Mouse (Mus musculus) brown adipose tissue, adult 24 weeks (tissue): ENCODE measurements around the gene Abt1. TPM values are rescaled to one million over a fixed set of nuclear protein-coding genes. Genes with fewer than 3 reads are reported as not detected.
A peak's percentile ranks its signal among the peaks of the same experiment; 100 is the strongest.

ENCODE experiments used
- H3K27ac ChIP-seq: fragments of 200-500 bp; replicated peaks from 2 replicates; pipeline ENCODE4 v1.5.1; 2012; ENCODE audit warnings: low read depth, mild to moderate bottlenecking, low read length
- H3K4me1 ChIP-seq: fragments of 200-500 bp; 2 replicates; pipeline ENCODE4 v1.6.1; 2012; ENCODE audit warnings: low read length, mixed read lengths; ENCODE audit not compliant: control insufficient read depth, insufficient read depth, insufficient read length
- H3K4me3 ChIP-seq: fragments of 200-500 bp; 2 replicates; pipeline ENCODE4 v1.5.1; 2012; ENCODE audit warnings: low read depth, mild to moderate bottlenecking, low read length, moderate library complexity; ENCODE audit not compliant: insufficient read depth
- polyA plus RNA-seq: library from polyadenylated mRNA; stranded (reverse); fragments of >200 nt; gene quantifications from 2 replicates; pipeline ENCODE4 v1.2.4, GENCODE M21; 2012; ENCODE audit not compliant: missing spikeins, insufficient read depth, insufficient read length

The Abt1 gene
- polyA plus RNA-seq, 1 experiment, result 5.0 TPM

- Histone ChIP-seq H3K27ac (no peak overlapping the region), H3K4me1 (peaks cover 3% of the 10 kb centered on the region; the same call in 1 of the 2 replicates), H3K4me3 (no peak overlapping the region)
Measured at GRCm38 (mm10) chr13:23372433-23372832, 51.2 kb downstream of the Abt1 start.

- no peak overlapping the region for H3K27ac ChIP-seq
- H3K4me3 ChIP-seq, result no peak overlapping the region
Measured at GRCm38 (mm10) chr13:23370075-23370474, 53.6 kb downstream of the Abt1 start.

GRCm38 (mm10) chr13:23369421-23369765, 54.3 kb downstream of the Abt1 start:
- Histone ChIP-seq H3K4me1 (peaks cover 3% of the 10 kb centered on the region; the same call in 1 of the 2 replicates), H3K4me3 (peak overlapping the region; percentile 96)

More at GRCm38 (mm10) chr13:23370075-23370474, 53.6 kb downstream of the Abt1 start:
- peaks cover 3% of the 10 kb centered on the region; the same call in 1 of the 2 replicates for H3K4me1 ChIP-seq

GRCm38 (mm10) chr13:23368583-23369420, 54.9 kb downstream of the Abt1 start, which contains the start of gene Zfp322a:
Gene Zfp322a, minus strand, starts transcription at chr13:23369208.
- peaks cover 3% of the 10 kb centered on the region; the same call in 1 of the 2 replicates for H3K4me1 ChIP-seq

More at GRCm38 (mm10) chr13:23369421-23369765, 54.3 kb downstream of the Abt1 start:
- H3K27ac ChIP-seq, result no peak overlapping the region

More at GRCm38 (mm10) chr13:23368583-23369420, 54.9 kb downstream of the Abt1 start, which contains the start of gene Zfp322a:
- Histone ChIP-seq H3K27ac (peak within 1 kb of the TSS; percentile 95), H3K4me3 (peak within 1 kb of the TSS; percentile 96)

Other genes with a start within 250 kb of the Abt1 start
- gene Vmn1r220, start 235.9 kb downstream of the Abt1 start, polyA plus RNA-seq, result not detected in 2 replicates
- not detected in 2 replicates for gene Vmn1r221, start 209.7 kb downstream of the Abt1 start, polyA plus RNA-seq
- gene Vmn1r222, start 187.9 kb downstream of the Abt1 start, polyA plus RNA-seq, result not detected in 2 replicates
- not detected in 2 replicates for gene Vmn1r223, start 176.7 kb downstream of the Abt1 start, polyA plus RNA-seq
- 10.1 and 12.5 TPM in 2 replicates for gene Zfp322a, start 54.7 kb downstream of the Abt1 start, polyA plus RNA-seq
- not detected in 2 replicates for gene Btn1a1, start 42.0 kb upstream of the Abt1 start, polyA plus RNA-seq
- gene Btn2a2, start 65.0 kb upstream of the Abt1 start, polyA plus RNA-seq, result not detected in 2 replicates
- 69.6 and 128 TPM in 2 replicates for gene Hist1h4h, start 107.2 kb upstream of the Abt1 start, polyA plus RNA-seq
- not detected in 2 replicates for gene Hist1h2af, start 110.0 kb upstream of the Abt1 start, polyA plus RNA-seq
- gene Hist1h3g, start 111.6 kb upstream of the Abt1 start, polyA plus RNA-seq, result not detected in 2 replicates
- 1.7 and 2.3 TPM in 2 replicates for gene Hist1h2bh, start 119.5 kb upstream of the Abt1 start, polyA plus RNA-seq
- not detected in 2 replicates for gene Hist1h3f, start 120.2 kb upstream of the Abt1 start, polyA plus RNA-seq
- gene Hist1h4f, start 127.8 kb upstream of the Abt1 start, polyA plus RNA-seq, result not detected in 2 replicates
- 0.24 and 1.1 TPM in 2 replicates for gene Hist1h1d, start 129.4 kb upstream of the Abt1 start, polyA plus RNA-seq
- gene Hist1h3e, start 138.5 kb upstream of the Abt1 start, polyA plus RNA-seq, result 2.8 and 2.9 TPM in 2 replicates
- not detected in 2 replicates for gene Hist1h2ae, start 147.4 kb upstream of the Abt1 start, polyA plus RNA-seq
- gene Hist1h2bg, start 147.5 kb upstream of the Abt1 start, polyA plus RNA-seq, result not detected in 2 replicates
- 4.4 TPM in 1 of 2 replicates, not detected in the other for gene Hist1h2bf, start 150.3 kb upstream of the Abt1 start, polyA plus RNA-seq
- gene Hist1h2ad, start 150.5 kb upstream of the Abt1 start, polyA plus RNA-seq, result not detected in 2 replicates
- 1.1 and 2.5 TPM in 2 replicates for gene Hist1h3d, start 151.9 kb upstream of the Abt1 start, polyA plus RNA-seq
- gene Hist1h4d, start 157.7 kb upstream of the Abt1 start, polyA plus RNA-seq, result not detected in 2 replicates
- gene Hist1h2be, start 197.3 kb upstream of the Abt1 start, polyA plus RNA-seq, result 8.2 and 13.8 TPM in 2 replicates
- 4.0 TPM in 2 replicates for gene Hist1h1e, start 198.7 kb upstream of the Abt1 start, polyA plus RNA-seq